Mouse (Mus musculus): ENCODE results near the gene 4933430I17Rik. TPM values are rescaled to one million over a fixed set of nuclear protein-coding genes. Genes with fewer than 3 reads are reported as not detected.
"Not testable (repeated sequence)": the region's sequence is repeated elsewhere in the genome, so short reads cannot be mapped to it uniquely, and the experiment has no call there.

Gene 4933430I17Rik
- total RNA-seq (2022), result under 1 TPM in 1 of 4 experiments, not detected in 3; 0.16 TPM

DNA sequence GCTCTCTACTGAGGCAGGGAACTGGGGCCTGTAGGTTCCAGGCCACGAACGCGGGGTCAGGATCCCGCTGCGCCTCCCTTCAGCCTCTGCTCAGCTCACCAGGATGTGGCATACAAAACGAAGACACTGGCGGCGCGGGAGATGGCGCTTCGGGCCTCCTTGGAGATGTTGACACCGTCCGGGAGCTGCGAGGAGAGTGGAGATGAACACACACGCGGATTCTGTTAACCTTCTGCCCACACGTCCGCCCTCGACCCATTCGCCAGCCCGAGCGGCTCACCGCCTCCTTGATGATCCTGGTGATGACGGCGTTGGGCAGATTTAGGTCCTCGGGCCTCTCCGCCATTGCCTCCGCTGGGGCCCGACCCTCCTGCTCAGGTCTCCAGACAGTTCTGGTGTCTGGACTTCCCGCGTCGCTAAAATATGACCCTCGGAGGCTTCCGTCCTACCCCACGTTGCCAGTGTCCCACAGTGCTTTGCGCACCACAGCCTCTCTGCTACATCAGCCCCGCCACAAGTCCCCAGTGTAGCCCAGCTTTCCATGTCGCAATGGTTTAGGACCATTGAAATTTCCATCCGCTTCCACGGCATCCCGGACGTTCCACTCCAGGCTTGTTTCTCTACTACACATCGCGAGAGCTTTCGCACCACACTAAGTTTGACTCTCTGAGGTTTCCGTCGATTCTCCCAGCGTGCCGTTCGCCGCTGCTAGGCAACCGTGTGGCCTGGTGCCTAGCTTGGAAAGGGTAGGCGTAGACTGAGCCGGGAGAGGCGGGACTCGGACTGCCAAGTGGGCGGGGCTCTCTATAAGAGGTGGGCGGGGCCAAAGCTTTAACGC, at the start of gene 4933430I17Rik, which contains the start of gene Pole3:
Gene 4933430I17Rik, plus strand, starts transcription at position 719 of the 838 bp plus-strand sequence.
Gene Pole3, minus strand, starts transcription at position 418 of the 838 bp plus-strand sequence.
- DNase-seq (ENCODE audit: low spot score), result peak; percentile 96

DNA sequence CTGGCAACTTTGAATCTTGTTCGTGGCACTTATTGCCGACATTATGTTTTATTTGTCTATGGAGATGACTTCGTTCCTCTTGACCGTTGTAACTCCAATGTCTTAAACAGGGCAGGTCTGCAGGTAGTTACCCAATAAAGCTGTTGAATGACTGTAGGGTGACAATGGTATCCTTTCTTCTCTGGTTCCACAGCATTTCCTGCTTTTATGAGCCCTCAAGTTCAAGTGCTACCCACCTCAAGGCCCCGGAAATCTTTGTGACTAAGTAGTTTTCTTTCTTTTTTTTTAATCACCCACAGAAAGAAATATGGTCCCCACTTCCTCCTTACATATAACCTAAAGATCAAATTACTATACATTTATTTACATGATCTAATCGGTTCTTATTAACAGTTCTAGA, 49.4 kb upstream of the 4933430I17Rik start:
- DNase-seq (ENCODE audit: low spot score), result no peak

DNA sequence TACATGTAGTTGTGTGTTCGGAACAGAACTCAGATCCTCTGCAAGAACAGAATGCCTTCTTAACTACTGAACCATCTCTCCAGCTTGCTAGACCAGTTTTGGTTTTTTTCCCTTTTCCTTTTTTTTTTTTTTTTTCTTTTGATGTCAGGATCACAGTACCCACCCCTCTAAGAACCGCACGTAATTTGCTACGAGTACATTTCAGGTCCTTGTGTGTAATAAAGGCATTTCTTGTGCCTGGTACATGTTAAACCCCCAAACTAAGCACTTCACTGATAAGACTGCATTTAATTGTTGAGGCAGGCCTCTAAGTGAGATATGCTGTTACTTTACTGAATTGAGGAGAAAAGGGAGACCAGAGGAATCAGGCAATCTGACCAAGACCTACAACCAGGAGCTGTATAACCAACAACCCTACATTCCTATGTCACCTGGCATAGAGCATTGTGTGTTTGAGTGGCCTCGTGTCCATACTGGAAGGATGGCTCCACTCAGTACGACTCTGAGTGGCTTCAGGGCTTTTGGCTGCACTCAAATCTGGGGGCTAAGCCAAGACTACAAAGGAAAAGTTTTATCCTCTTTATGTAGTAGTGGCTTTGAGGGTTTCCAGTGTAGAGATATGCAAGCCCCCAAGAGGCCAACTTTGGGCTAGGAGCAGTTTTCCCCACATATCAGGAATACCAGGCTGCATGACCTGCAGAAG, 47.5 kb upstream of the 4933430I17Rik start:
- DNase-seq (ENCODE audit: low spot score), result no peak

DNA sequence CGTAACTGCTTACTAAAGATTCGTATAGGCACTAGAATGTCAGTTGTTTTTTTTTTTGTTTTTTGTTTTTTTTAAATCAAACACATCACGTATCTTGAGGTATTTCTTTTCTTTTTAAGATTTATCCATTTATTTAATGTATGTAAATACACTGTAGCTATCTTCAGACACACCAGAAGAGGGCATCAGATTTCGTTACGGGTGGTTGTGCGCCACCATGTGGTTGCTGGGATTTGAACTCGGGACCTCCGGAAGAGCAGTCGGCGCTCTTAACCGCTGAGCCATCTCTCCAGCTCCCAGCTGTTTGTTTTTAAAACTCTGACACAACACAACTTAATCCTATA, 45.6 kb upstream of the 4933430I17Rik start:
- not testable (repeated sequence) for DNase-seq (ENCODE audit: low spot score)

DNA sequence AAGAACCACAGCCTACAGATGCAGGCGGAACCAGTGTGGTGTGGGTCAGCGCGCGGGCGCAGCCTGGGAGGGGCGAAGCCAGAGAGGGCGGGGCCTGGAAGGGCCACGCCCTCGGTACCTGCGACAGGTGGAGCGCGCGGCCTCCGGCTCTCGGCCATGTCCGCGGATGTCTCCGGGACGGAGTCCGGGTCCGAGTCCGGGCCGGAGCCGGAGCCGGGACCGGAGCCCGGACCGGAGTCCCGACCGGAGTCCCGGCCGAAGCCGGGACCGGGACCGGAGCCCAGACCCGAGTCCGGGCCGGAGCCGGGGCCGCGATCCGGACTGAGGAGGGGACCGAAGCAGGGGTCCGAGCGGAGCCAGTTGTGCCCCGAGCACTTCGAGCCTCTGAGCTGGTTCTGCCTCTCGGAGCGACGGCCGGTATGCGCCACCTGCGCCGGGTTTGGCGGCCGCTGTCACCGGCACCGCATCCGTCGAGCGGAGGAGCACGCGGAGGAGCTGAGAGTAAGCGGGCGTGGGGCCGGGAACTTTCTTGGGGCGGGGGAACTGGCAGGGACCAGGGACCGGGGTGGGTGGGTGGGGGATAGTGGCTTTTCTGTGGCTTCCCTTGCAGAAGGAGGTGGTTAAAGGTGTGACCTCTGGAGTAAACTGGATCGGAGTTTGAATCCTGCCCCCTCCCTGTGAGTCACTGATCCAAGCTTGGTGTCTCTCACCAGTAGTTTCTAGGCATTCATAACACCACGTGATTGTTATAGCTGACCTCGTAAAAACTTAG, 45.0 kb upstream of the 4933430I17Rik start, which contains the start of gene Bspry:
Gene Bspry, plus strand, starts transcription at position 117 of the 772 bp plus-strand sequence.
- no peak for DNase-seq (ENCODE audit: low spot score)

DNA sequence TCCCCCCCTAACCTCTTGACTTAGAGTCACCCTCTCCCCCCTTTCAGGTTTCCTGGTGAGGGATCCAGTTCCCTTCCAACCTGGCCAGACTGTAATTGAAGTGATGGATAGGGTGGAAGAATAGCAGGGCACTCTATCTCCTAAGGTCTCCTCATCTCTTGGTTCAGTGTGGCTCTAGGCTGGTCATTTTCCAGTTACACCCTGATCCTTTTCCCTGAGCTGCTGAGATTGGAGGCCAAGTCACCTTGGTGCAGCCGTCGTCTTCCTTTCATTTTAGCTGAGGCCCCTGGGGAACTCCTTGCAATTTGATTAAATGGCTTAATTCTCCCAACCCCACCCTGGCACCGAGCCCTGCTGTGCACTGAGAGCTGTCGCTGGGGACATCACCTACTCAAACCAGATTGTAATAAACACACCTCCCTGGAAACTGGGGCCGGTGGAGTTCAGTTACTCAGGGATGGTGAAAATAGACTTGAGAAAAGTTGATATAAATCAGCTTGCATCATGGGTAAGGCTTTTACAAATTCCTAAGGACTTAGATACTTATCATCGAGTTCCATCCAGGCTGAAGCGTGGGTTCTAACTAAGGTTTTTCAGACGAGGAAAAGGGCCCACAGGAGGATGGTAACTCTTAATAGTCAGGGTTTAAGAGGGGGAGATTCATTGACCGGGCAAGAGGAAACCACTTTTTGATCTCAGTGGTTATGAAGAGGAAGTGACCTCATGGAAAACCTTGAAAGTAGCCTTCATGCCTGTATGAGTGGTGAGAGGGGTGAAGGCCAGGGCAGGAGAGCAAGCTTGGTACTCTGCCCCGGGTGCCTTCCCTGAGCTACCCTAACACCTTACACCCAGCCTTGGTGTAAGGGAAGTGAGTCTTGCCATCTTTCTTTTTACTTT, 44.2 kb upstream of the 4933430I17Rik start:
- DNase-seq (ENCODE audit: low spot score), result no peak

DNA sequence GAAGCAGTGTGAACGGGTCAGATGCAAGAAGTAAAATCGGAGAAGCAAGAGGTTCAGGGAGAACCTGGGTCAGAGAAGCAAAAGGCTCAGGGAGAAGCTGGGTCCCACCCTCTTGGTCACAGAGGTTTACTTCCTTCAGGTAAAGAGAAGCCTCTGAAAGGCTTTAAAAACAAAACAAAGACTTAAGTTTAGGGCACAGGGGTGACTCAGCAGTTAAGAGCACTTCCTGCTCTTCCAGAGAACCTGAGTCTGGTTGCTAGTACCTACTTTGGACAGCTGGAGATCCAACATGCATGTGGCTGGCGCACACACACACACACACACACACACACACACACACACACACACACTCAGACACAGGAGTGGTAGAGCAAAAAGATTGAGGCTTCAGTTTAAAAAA, 40.2 kb upstream of the 4933430I17Rik start:
- DNase-seq (ENCODE audit: low spot score), result no peak

DNA sequence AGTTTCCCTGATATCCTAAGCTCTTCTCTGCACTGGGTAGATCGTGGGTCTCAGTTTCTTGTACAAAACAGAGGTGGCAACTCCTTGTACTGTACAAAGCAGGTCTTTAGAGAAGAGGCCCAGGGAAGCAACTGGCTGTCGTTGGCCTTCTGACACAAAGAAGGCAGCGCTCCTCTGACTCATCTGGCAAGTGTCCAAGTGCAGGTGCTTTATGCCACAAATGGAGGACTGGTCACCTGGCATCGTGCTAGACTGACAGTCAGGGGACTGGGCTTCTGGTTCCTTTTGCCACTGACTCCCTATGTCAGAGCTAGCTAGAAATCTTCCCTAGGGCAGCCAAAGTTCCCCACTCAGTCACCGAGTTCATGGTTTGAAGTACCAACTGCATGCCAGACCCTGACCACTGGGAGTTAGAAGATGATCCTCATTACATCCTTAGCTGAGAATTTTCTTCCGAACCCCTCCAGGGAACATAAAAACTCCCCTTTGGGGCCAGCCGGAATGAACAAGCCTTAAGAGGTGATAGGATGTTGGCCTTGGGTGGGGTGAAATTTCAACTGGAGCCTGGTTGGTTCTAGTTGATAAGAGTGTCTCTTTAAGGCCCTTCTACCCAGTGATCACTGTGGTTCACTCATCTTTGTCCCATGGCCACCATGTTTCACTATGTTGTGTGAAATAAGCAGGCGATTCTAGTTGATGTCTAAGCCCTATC, 39.6 kb upstream of the 4933430I17Rik start:
- DNase-seq (ENCODE audit: low spot score), result no peak

DNA sequence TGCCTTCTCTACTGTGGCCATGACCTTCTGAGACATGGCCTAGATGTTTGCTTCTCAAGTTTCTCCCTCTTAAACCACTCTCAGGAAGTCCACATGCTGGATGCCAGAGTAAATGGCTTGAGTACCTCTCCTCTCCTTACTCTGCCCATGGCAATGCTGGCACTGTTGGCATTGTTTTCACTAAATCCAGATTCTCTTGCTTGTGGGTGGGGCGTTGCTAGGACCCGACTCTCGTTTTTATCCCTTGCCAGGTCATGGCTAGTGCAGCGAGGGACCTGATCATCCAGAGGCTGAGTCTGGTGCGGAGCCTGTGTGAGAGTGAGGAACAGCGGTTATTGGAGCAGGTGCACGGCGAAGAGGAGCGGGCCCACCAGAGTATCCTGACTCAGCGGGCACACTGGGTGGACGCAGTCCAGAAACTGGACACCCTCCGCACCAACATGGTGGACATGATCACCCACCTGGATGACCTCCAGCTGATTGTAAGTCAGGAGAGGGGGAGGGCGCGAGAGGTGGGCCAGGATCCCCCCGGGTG, 38.9 kb upstream of the 4933430I17Rik start:
- DNase-seq (ENCODE audit: low spot score), result no peak

DNA sequence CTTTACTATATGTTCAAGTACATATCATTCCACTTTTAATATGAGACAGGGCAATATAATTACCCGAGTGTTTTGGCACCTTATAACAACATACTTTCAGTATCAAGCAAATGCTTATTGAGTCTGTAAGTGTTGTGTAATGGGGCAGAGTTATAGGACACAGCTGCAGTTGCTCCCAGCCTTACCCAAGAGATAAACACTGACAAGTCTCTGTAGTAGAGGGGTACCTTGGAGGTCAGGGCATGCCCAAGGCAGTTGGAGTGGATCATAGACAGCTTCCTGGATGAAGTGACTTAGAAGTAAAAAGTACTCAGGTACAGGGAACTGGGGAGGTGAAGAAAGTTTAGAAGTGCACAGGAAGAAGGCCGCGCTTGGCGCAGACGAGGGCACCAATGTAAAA, 38.0 kb upstream of the 4933430I17Rik start:
- no peak for DNase-seq (ENCODE audit: low spot score)

DNA sequence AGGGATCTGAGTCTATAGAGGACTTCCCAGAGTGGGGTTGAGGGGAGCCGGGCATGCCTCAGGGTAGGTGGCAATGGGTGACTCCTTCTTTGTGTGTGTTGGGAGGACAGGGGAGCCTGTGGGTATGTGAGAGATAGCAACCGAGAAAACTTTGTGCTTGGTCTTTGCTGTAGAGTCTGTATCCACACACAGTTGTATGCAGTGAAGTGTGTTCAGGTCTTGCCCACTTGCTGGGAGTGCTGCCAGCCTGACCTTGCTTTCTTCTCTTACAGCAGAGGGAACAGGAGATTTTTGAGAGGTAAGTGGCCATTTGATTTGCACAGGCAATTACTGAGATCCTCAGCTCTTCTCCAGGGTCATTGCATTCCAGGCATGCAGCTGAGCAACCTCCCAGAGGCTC, 37.3 kb upstream of the 4933430I17Rik start:
- no peak for DNase-seq (ENCODE audit: low spot score)

DNA sequence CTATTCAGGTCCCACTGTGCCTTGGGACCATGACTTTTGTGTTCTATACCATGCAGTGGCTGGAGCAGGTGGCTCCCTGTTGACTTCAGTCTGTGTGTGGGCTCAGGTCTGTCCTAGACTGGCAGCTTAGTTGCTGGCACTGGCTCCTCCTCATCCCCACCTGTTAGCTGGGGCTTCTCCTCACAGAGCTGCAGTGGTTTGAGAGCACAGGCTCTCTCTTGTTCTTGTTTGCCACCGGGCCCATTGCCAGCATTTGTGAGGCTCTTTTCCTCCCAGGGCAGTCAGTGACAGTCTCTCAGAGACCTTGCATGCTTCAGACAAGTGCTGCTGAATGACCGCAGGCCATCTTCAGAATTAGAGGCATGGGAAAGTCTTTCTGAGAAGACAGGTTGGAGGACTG, 32.5 kb upstream of the 4933430I17Rik start:
- no peak for DNase-seq (ENCODE audit: low spot score)

DNA sequence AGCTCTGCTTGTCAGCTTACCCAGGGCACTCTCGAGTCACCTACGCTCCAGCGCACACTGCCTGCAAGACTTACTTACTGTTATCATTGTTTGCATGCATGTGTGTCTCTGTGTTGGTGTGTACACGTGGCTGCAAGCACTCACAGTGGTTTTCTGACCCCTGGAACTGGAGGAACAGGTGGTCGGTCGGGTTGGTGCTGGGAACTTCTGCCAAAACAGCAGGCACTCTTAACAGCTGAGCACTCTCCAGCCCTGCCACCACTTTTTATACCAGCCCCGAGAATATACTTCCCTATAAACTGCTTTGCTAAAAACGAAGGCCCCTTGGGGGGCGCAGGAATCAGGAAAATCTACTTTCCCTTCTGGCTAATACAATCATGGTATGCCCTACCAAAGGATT, 30.9 kb upstream of the 4933430I17Rik start:
- no peak for DNase-seq (ENCODE audit: low spot score)

DNA sequence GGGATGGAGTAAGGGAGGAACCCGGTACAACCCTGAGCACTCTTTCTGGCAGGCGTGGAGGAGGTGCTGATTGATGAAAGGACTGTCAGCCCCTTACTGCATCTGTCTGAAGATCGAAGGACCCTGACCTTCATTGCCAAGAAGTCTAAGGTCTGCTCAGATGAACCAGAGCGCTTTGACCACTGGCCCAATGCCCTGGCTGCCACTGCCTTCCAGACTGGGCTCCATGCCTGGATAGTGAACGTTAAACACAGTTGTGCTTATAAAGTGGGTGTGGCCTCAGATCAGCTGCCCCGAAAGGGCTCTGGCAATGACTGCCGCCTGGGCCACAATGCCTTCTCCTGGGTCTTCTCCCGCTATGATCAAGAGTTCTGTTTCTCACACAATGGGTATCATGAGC, 29.2 kb upstream of the 4933430I17Rik start:
- peak; percentile 43 for DNase-seq (ENCODE audit: low spot score)

DNA sequence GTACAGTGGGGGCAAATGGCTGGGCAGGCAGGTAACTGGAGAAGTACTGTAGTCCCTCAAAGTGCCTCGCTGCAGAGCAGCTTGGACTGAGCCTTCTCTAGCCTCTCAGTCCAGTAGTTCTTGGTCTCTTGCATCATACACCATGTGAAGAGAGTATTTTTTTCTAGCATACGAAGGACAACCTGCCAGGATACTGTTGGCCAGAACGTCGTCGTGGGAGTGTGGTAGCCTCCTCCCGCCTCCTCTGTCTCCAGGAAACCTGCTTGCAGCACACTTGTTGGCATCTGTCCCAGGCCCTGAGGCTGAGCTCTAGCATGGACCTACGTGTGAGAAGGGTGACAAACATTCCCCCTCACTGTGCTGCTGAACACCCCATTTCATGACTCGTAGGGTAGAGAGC, 28.4 kb upstream of the 4933430I17Rik start:
- no peak for DNase-seq (ENCODE audit: low spot score)

DNA sequence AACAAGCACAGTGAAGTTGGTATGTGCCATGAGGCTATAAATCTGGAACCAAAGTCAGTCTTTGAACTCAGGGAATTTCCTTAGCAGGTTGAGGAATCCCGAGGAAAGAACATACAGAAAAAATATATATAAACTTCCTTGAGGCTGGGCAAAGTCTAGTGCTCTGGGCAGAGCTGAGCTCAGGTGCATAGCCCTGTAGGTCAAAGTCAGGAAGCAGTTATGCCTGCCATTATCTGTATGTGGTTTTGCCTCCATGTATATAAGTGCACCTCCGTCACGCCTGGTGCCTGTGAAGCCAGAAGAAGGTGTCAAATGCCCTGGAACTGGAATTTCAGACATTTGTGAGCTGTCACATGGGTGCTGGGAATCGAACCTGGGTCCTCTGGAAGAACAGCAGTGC, 24.4 kb upstream of the 4933430I17Rik start:
- no peak for DNase-seq (ENCODE audit: low spot score)

DNA sequence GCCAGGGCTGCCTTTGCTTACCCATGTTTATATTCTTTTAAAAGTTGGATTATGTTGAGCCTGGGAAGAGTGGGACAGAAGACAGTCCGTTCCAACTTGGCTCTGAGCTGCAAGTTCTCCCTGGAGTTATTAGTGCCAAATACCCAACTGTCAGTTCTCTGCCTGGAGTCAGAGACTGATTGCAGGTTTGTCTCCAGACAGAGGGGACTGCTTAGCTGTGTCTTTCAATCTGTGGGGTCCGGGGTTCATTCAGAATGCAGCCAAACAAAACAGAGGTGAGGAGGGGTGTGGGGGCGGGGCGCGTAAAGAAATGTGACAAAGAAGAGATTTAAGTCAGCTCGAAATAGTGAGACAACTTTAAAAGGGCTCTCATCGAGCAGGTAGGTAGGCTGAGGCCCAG, 23.6 kb upstream of the 4933430I17Rik start:
- DNase-seq (ENCODE audit: low spot score), result no peak

DNA sequence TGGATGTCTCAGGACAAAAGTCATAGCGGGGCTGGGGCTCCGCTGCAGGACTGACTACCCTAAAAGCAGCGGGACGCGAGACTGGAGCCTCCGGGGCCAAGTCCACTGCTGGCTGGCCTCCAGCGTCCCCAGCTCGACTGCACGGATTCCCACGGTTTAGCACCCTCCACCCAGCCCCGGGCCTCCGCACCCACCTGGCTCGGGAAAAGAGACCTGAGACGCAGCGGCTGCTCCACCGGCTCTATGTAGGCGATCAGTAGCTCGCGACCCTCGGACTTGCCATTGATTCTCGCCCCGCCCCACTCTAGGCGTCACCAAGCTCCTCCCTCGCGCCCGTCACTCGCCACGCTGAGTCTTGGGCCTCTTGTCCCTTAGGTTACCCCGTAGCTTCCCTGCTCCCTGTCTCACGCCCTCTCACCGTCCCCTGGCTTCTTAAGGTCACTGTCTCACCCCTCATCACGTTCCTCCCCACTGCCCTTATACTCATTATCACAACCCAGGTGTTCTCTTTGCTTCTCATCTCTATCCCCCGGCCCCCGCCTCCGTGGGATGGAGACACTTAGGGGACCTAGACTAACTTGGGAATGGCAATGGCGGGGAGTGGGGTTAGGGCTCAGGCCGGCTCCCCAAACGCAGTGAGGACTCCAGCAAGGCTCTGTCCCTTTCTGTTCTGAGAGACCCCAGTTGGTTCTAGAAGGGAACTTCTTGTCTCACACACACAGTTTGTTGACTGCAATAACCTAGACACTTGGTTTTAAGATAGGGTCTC, 23.0 kb upstream of the 4933430I17Rik start:
- DNase-seq (ENCODE audit: low spot score), result peak; percentile 94

DNA sequence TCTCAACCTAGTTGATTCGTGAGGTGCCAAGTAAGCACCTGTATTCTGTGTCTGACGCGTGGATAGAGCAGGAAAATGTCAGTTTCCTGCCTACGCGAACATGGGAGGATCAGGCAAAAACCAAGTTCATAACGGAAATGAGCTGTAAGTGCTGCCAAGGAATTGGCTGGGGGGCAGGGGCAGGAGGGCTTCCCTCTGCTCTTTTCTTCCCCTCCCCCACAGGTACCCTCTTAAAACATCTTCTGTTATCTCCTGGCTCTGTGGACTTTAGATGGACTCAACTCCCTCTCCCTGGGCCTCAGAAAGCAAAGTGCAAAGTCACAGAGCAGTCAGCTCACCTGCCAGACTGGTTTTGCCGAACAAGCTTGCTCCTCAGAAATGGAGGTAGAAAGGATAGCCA, 22.2 kb upstream of the 4933430I17Rik start:
- no peak for DNase-seq (ENCODE audit: low spot score)

Data from heart, adult 8-10 months (tissue).